Mouse (Mus musculus): Measurements from ENCODE around the gene Stambpl1.

The Stambpl1 gene

DNA sequence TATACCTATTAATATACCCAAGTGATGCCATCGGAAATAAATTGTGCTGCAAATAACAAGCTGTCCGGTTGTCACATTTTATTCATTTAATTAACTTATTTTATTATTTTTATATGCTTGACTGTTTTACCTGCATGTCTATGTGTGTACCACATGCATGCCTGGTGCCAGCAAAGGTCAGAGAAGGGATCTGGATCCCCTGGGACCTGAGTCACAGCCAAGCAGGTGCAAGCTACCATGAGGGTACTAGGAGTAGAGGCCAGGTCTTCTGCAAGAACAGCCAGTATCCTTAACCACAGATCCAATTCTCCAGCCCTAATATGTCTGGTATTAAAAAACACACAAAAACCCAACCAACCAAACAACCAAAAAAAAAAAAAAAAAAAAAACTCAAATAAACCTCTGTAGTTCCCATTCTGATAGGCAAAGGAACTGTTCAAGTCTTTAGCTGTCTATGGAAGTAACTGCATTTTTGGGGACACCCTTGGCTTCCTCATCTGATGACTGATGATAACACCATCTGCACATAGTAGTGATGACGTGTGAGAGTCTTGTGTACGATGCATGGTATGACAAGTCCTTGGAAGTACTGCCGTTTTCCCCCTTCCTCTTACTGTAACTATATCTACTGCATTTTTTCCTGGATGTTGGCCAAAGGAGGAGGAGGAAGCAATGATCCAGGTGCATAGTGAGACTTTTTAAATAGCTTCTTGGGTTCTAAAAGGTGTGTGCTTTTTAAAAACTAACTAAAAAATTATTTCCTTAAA, 48.4 kb downstream of the Stambpl1 start:
- no peak for DNase-seq (ENCODE audit: low spot score)

DNA sequence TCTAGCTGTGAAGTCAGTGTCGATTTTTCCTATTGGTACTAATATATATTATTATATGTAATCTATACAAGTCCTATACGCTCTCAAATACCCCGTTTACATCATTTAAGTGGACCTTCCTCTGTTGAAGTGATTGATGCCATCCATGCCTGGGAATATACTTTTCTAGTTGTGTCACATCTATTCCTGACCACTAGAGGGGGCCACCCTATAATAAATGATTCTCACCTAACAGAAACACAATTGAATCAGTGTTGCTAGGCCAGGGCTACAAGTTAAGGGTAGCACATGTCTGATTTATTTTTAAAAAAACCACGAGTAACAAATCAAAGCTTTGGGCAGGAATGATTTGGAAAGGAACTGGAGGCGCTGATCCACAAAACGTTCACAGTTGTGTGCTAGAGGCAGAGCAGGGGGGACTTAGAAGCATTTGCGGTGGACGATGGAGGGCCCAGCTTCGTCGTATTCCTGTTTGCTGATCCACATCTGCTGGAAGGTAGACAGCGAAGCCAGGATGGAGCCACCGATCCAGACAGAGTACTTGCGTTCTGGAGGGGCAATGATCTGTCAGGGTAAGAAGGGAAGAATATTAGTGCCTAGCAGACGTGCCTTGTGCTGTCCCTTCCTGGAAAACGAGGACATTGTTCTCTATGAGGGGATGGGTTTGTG, 49.4 kb downstream of the Stambpl1 start:
- DNase-seq (ENCODE audit: low spot score), result no peak

DNA sequence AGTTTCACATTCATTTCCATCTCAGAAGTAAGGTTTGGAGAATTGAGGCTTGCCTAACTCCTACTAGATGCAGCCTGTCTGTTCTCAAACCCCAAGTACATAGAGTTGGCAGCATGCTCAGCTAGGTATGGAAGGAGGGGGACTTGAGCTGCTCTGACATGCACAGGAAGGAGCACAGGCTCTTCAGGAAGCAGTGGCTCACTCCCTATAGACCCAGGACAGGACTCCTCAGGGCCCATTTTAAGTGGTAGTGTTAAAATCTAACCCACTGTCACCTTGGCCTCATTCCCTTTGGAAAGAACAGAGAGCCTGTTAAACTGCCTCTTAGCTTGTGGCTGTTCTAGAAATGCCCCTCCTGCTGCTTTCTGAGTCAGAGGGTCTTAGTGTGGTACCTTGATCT, 50.9 kb downstream of the Stambpl1 start:
- DNase-seq (ENCODE audit: low spot score), result no peak

DNA sequence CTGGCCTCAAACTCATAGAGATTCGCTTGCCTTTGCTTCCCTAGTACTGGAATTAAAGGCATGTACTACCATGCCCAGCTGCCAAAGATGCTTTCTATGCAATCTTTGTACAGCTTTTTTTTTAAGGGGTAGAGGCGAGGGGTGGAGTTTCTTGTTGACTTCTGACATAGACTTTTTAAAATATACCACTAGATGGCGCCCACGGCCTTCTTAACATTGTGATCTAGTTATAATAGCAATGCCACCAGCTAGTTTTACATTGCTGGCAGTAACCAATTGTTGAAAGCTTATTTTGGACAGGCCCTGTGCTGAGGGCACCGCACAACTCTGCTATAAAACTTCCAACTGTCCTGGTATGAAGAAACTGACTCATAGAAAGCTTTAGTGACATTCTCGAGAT, 52.0 kb downstream of the Stambpl1 start:
- DNase-seq (ENCODE audit: low spot score), result no peak

DNA sequence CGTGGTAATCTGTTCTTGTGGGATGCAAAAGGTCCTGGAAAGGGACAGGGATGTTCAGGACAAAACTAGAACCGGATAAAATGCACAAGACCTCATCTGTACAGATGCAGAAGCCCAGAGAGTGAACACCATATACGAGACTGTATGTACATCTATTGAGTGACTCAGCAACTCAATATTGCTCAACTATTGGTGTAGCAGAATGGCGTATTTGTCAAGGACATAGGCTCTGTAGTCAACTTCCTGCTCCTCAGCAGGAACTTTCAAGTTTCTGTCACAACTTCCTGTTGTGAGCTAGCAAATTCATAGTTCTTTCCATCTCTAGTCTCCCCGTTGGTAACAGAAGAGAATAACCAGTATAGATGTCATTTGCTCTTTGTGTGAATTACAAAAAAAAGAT, 56.5 kb downstream of the Stambpl1 start:
- DNase-seq (ENCODE audit: low spot score), result no peak

DNA sequence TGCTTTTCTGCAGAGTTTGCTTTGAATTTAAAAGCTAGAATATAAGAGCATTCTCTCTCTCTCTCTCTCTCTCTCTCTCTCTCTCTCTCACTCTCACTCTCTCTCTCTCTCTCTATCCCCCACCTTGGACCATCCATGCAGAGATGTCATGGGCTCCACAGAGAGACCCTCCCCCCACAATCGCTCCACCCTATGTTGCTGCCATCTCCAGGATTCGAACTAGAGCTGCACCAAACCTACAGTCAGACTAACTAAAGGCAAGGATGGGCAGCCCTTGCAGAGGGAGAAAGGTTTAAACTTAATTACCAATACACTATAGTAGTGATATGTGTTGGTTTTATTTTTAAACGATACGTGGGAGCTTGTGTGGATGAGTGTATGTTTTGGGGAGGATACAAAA, 58.6 kb downstream of the Stambpl1 start:
- no peak for DNase-seq (ENCODE audit: low spot score)

DNA sequence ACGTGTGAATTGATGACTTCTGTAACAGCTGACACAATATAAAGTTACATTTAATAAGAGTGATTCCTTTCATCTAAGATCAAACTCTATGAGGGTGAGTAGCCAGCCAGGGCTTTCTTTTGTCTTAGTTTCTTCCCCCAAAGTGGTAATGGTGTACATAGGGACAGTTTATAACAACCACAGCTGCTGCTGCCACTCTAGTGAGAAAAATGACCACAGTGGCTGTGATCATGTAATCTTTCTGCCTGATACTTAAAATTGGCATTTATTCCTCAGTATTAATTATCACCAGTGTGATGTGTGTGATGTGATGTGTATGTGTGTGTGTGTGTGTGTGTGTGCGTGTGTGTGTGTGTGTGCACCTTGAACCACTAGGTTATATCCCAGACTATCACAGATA, 59.9 kb downstream of the Stambpl1 start:
- DNase-seq (ENCODE audit: low spot score), result no peak

DNA sequence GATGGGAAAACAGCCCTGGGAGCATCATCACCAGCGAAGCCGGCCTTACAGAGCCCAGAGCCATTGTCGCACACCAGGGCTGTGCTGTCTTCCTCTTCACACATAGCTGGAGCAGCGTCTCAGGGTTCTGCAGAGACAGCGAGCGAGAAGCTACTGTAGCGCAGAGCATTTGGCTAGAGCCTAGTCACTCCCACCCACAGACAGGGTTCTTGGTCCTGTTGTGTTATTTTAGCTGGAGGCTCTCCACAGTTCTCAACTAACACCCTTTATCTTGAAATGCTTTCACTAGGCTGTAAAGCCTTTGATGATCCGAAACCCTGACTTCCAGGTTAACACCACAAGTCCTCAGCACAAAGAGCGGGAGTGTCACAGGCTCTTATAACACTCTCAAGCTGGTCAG, 60.4 kb downstream of the Stambpl1 start:
- no peak for DNase-seq (ENCODE audit: low spot score)

DNA sequence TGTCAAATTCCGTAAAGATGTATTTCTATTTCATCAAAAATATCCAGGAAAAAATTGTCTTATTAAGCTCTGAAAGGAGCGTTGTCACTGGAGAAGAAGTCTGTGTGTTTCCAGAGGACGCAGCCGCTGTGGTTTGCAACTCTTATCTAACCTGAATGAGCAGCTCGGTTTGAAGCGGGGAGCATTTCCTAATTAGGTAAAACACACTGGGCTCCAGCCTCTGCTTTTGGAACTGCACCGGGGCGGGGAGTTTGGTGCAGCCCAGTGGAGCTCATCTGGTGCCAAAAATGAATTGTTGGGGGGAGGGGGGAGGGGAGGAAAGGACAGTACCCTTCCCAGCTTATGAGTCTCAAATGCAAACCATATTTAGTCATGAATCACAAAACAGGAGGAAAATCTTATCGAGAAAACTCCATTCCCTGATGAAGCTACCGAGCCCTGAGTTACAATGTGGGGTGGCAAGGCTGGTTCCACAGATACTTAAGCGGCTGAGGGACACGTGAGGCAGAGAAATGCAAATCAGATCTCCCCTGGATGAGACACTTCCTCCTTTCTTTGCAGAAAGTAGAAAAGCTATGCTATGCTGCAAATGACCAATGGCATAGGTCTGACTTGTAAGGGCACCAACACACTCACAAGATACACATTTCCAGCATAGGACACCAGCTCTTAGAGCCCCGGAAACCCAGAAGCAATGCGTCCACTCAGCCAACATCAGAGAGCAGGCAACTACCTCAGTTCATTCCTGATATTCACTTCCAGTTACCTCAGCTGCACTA, 62.3 kb downstream of the Stambpl1 start:
- no peak for DNase-seq (ENCODE audit: low spot score)

DNA sequence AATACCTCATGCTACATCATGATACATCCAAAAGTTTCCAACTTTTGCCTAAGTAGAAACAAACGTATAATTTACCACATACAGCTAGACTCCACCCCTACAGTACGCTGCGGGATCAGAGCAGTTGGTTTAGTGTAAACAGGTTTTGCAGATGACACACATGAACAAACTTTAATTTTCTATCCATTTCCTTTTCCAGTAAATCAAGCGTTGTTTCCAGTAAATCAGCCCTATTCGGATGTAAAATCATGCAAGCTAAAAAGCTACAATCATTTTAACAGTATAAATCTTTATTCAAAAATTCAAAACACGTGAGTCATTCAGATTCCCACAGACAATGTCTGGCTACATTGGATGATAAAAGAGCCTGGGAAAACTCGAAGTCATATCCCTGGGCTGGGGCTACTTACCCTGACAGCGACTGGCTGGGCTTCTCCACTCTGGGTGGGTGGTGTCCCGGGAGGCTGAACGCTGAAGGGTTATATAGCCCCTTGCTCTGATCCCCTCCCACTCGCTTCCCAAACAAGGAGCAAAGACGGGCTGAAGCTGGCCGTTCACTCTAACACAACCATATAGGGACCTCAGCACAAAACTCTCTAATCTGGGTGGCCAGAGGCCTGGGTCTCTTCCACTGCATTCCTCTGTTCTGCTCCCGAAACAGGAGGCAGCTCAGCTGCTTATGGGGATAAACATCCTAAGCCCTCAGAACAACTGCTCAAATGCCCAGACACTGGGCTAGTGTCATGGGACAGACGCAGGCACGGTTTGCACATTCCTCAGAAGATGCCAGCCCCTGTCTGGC, 63.1 kb downstream of the Stambpl1 start, which contains the start of gene Acta2:
TSS of gene Acta2 (minus strand) at position 711 of the 802 bp plus-strand sequence.
- peak; percentile 36 for DNase-seq (ENCODE audit: low spot score)

DNA sequence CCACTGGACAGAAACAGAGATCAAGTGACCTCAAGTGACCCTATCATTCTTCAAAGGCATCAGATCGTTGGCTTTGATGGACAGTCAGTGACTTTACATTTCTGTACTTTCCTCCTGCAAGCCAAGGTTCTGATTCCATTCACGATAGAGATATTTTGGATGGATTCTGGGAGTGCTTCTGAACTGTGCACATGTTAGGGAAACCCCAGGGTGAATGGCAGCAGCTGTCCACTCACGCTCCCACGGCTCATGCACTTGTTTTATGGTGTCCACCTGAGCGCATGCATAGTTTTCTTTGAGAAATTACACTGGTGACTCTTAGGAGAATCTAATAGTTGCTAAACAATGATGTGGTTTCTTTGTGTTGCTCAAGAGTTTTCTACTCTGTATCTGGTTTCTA, 64.1 kb downstream of the Stambpl1 start:
- DNase-seq (ENCODE audit: low spot score), result no peak

DNA sequence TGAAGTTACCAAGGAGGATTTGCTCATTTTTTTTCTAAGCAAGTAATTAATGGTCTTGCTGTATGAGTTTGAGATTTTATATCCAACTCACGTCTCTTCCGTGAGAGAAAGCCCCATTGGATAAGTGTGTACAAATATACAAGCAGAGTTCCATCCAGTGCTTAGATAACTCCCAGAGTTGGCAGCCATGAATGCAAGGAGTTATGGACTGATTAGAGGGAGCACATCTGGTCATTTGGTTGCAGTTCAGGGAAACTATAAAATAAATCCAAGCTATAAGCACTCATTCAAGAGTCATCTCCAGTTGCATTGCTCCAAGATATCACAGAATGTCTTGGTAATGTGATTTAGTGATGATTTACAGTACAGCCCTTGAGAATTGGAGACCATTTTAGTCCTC, 64.9 kb downstream of the Stambpl1 start:
- DNase-seq (ENCODE audit: low spot score), result no peak

DNA sequence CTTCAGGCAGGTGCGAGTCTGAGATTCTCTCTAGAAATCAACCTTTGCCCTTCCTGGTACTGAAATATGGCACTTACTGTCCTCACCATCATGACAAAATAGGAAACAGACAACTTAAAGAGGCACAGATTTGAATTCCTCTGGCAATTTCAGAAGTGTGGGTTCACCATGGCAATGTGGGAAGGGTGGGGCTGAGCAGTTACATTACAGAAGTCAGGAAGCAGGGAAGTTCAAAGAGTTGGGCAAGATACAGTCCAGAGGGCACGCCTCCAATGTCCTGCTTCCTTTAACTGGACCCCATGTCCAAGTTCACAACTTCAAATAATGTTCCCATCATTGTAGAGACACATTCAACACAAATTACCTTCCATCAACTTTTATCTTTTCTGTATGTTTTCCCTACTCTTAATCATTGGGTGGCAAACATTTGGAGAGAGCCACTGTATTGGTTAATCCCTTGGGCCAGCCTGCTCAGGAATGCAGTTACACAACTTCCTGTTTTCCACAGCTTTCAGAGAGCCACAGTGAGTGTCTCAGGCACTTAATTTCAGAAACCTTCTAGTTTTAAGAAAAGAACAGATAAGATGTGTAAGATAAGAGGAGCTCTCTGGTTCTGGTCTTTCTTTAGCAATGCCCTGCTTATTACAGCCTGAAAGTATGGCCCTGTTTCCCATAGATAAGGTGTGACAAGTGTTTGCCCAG, 70.4 kb downstream of the Stambpl1 start:
- no peak for DNase-seq (ENCODE audit: low spot score)

DNA sequence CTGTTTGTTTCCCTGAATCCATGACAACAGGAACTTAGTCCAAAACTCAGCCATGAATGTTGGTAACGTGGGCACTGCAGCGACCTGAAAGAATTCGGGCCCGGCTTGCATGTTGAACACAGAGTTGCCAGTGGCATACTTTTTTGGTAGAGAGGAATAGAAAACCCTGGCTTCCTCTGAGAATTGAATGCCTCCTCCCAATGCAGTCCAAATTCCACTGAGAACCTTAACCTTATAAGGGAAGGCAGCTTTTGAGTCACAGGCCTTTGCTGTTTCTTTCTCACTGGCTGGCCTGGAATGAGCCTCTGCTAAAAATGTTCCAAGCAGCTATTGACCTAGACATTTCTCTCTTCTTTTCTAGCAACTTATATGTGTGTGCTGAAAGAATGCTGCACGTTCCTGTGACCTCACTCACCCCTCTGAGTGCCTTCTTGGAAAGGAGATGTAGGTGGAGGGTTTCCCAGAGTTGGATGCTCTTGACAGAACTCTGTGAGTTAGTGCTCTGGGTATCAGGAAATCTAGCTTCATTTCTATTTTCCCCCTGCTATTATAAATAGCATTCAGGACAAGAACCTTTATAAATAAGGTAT, 73.7 kb downstream of the Stambpl1 start:
- DNase-seq (ENCODE audit: low spot score), result no peak

DNA sequence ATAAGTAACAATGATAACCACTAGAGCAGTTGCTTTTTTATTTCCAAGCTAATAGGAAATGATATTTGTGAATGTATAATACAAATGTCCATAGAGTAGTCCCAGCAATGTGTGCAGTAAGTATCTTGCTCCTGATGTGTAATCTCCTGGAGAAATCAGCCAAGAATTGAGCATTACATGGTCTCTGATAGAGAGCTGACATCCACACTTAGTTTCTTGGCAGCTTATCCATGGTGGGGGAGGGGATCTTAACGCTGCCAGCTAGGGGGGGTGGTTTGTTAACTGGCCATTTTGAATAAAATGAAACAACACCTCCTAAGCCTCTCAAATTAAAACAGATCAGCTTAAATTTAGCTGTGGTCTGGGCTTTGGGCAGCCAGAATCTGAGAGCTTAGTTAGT, 77.0 kb downstream of the Stambpl1 start:
- no peak for DNase-seq (ENCODE audit: low spot score)

DNA sequence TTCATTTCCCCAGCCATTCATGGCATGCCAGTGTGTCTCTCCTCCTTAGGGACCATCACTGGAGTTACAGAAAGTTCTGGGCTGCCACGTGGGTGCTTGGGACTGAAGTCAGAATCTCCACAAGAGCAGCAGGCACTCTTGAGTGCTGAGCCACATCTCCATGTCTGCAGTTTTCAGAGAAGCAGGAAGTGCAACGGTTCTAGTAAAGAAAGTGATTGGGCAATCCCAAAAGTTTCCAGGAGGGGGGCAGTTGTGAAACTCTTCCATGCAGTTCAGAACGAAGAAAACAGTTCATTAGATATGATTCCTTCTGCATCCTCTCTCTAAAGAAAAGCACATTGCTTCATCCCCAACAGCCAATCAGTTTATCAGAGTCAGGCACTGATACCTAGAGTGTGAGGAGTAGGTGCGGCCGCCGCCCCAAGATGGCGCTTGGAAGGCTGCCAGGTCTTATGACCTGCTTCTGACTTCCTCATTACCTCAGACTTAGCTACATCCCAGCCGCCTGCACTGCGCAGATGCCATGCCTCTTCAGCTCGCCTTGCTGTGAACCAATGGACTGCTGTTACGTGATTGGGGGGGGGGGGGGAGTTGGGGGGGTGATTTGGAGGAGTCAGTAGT, 78.2 kb downstream of the Stambpl1 start:
- no peak for DNase-seq (ENCODE audit: low spot score)

DNA sequence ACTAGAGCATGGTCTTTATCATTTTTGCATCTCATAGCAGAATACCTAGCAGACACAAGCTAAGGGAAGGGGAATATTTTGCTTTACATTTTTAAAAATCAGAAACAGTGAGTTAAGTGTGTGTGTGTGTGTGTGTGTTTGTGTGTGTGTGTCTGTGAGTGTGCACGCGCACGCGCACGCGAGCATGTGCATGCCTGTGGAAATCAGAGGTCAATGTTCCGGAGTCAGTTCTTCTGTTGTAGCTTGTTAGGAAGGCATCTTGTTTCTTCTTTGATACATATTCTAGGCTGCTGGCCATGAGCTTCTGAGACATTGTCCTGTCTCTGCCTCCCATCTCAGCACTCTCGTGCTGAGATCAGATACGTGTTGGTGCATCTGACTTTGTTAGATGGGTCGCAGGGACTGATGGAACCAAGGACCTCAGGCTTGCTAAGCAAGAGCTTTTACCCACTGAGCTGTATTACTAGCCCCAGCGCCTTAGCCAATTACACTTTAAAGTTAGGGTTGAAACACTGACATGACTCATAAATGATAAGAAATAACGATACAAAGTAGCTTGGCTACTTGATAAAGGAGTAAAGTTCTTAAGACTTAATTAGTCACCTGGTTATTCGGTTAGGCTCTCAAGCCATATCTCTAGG, 78.9 kb downstream of the Stambpl1 start:
- no peak for DNase-seq (ENCODE audit: low spot score)

DNA sequence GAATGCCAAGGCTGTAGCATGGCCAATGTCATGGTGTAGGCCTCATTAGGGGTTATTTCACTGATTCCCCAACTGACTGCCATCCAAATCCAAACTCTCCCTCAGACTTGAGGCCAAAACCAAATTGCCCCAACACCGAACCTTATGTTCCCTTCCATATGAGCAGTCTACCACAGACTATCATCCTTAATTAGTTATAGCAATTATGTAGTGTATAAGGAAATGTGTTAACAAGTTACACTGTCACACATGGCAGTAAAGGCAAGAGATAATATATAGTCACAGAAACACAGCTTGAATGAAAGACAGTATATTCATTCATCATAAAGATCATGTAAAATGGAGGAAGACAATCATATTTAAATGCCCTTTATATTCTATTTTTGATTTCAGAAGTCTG, 81.0 kb downstream of the Stambpl1 start:
- DNase-seq (ENCODE audit: low spot score), result no peak

DNA sequence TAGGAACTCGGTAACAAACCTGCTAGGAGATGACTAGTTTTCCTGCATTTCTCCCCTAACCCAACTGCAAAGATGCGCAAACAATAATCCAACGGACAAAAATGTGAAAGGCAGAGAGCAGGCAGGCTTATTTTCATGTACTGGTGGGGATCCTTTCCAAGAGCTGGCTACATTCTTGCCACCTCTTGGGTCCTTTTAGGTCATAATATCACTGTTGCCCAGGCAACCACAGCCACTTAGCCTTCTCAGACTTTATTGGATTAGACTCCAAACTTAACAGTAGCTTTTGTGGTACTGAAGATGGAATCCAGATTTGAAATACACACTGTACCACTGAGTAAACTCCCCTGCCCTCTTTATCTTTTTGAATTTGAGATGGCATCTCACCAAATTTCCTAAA, 86.0 kb downstream of the Stambpl1 start:
- DNase-seq (ENCODE audit: low spot score), result no peak

DNA sequence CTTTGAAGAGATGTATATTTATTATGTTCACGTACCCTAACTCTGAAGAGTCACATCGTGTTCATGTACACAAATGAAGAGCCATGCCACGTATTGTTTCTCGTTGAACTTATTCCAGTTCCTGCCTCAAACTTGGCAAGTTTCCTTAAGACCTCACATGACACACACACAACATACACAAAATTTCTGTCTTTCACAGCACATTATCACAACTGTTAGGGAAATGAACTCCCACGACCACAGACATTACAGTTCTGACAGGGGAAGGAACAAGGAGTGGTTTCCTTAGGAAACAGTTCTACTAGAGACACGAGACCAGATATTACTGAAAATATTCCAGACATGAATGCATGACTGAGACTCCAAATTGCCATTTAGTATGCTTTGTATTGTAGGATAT, 91.6 kb downstream of the Stambpl1 start:
- DNase-seq (ENCODE audit: low spot score), result no peak
